Mouse (Mus musculus) liver, adult 2 months (tissue): ENCODE measurements around the gene Kcne1. TPM values are rescaled to one million over a fixed set of nuclear protein-coding genes. Genes with fewer than 3 reads are reported as not detected.
A peak's percentile ranks its signal among the peaks of the same experiment; 100 is the strongest.

Experiments used
- DNase-seq: peaks from one replicate; pipeline ENCODE4 v3.0.0-alpha.2; 2011; ENCODE audit warnings: low read depth, low spot score; ENCODE audit errors: extremely low read depth
- H3K27ac ChIP-seq: fragments of 200-500 bp; replicated peaks from 2 replicates; pipeline ENCODE4 v1.5.1; 2012; ENCODE audit warnings: low read depth, mild to moderate bottlenecking, control low read depth, inconsistent platforms, low read length; ENCODE audit not compliant: insufficient read depth
- H3K27me3 ChIP-seq: fragments of 200-500 bp; 2 replicates; pipeline ENCODE4 v1.6.1; 2012; ENCODE audit warnings: mild to moderate bottlenecking, moderate library complexity, low read length, inconsistent platforms; ENCODE audit not compliant: control insufficient read depth, insufficient read depth
- H3K36me3 ChIP-seq: fragments of 200-500 bp; 2 replicates; pipeline ENCODE4 v1.6.1; 2012; ENCODE audit warnings: low read length, inconsistent platforms; ENCODE audit not compliant: control insufficient read depth, insufficient read depth
- H3K4me1 ChIP-seq: fragments of 200-500 bp; 2 replicates; pipeline ENCODE4 v1.6.1; 2011; ENCODE audit warnings: low read length; ENCODE audit not compliant: control insufficient read depth, insufficient read depth
- H3K4me3 ChIP-seq: fragments of 200-500 bp; 2 replicates; pipeline ENCODE4 v1.5.1; 2011; ENCODE audit warnings: low read depth, mild to moderate bottlenecking, control low read depth, low read length, moderate library complexity; ENCODE audit not compliant: insufficient read depth
- H3K79me2 ChIP-seq: fragments of 200-500 bp; 2 replicates; pipeline ENCODE4 v1.6.1; 2012; ENCODE audit warnings: inconsistent platforms, mild to moderate bottlenecking, low read length, moderate library complexity; ENCODE audit not compliant: control insufficient read depth, insufficient read depth
- H3K9ac ChIP-seq: fragments of 200-500 bp; 2 replicates; pipeline ENCODE4 v1.6.1; 2012; ENCODE audit warnings: low read depth, mild to moderate bottlenecking, control low read depth, inconsistent platforms, low read length
- CTCF ChIP-seq: fragments of 200-500 bp; IDR thresholded peaks from 2 replicates; pipeline ENCODE4 v1.5.1; 2011; ENCODE audit warnings: low read depth, low read length, control low read depth
- POLR2A ChIP-seq: fragments of 200-500 bp; IDR thresholded peaks from 2 replicates; pipeline ENCODE4 v1.6.1; 2011; ENCODE audit warnings: low read length, control low read depth; ENCODE audit not compliant: insufficient read depth; ENCODE audit errors: extremely low read depth
- WGBS: fragments of 180-500 bp; shearing (Covaris S2); methylation state at CpG from one replicate; pipeline ENCODE4 v1.1.7; 2018; 5-methylcytosine and 5-hydroxymethylcytosine counted together
- polyA plus RNA-seq: library from polyadenylated mRNA; depleted of rRNA; stranded (reverse); fragments of >200 nt; gene quantifications from 2 replicates; pipeline ENCODE4 v1.2.3, GENCODE M21; 2012
- total RNA-seq: library from RNA; depleted of rRNA; stranded (reverse); fragments of >200 nt; gene quantifications from 2 replicates; pipeline ENCODE4 v1.2.3, GENCODE M21; 2014

The Kcne1 gene
- total and polyA plus RNA-seq, 2 experiments: not detected

DNA sequence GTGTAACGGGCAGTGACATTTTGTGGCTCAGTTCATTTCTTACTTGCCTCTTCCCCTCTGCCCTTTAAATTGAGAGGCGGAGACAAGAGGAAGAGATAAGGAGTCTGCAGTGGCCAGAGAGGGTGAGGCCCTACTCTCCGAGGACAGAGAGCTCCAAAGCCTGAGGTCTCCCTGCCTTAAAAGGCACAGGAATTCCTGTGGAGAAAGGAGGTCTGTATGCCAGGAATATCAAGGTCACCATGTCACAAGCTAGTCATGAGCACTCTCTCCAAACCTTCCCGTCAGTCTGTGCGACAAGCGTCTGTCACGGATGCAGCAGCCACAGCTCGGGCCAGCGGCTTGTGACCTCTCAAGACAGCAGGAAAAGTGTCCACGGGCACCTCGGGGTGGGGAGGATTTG is 14.1 kb downstream of the Kcne1 start:
- Histone ChIP-seq H3K27me3 (no peaks in the 10 kb centered on the region), H3K27ac (no peak overlapping the region), H3K4me1 (no peaks in the 10 kb centered on the region), H3K79me2 (no peaks in the 10 kb centered on the region), H3K36me3 (no peaks in the 10 kb centered on the region), H3K4me3 (no peak overlapping the region), H3K9ac (no peak overlapping the region)
- no peak for TF ChIP-seq CTCF
- TF ChIP-seq POLR2A: no peak
- WGBS: 56% methylated on average over 11 of the region's 11 CpGs
- DNase-seq: peak; percentile 26

DNA sequence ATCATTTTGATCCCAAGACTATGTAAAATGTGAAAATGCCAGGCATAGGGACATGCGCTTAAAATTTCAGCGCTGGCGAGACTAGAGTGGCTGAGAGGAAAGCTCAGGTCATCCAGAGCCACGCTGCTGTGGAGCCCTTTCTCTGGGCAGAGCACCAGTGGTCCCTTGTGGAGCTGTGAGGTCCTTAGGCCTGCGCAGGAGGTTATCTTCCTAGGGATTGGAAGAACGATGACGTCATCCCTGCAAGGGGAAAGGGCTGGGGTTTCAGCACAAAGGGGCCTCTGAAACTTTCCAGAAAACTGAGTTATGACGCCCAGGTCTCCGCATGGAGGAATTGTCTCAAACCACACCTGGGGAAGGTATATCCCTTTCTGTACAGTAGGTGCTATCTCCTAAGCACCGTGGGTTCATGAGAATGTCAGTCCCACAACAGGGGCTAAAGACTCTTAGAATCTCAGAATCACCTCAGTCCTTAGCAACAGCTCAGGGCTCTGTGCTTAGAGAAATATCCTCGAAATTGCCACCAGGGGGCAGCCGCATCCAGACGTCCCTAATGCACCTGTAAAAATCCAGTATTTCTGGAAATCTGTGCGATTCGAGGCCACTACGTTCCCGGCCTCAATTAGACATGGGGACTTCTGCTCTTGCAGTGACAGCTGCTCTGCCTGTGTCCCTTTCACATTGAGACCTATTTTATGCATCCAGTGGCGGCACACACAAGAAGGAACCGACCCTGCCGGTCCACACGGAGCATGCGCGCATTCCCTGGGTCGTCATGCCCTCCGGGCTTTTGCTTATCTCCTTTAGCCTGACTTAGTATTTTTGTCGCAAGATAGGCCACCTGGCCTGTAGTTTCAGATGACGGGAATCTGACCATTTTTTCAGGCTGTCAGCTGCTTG is 18.4 kb downstream of the Kcne1 start:
- WGBS: 26% methylated on average over 27 of the region's 27 CpGs
- TF ChIP-seq CTCF (peak; percentile 68; the same call in 1 of the 2 replicates), POLR2A (no peak)
- Histone ChIP-seq H3K4me1 (no peaks in the 10 kb centered on the region), H3K4me3 (peak overlapping the region; percentile 27), H3K9ac (peak overlapping the region; percentile 16; the same call in 1 of the 2 replicates), H3K27ac (no peak overlapping the region), H3K79me2 (no peaks in the 10 kb centered on the region), H3K36me3 (no peaks in the 10 kb centered on the region), H3K27me3 (no peaks in the 10 kb centered on the region)
- DNase-seq: peak; percentile 41

DNA sequence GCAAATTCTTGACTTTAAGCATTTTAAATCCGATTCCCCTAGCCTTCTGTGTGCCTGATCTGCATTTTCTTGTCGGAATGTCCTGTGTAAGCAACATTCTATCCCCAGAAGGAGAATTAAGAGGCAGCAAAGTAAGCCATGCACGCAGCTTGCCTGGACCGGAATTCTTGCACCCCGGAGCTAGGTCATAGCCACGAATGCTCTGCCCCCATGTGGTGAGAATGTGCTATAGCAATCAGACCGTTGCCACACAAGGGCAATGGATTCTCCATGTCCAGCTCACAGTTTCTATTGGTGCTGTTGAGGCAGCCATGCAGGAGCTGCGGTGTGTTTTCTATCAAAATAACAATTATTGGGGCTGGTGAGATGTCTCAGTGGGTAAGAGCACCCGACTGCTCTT is 23.0 kb downstream of the Kcne1 start:
- Histone ChIP-seq H3K9ac (no peak overlapping the region), H3K4me3 (no peak overlapping the region), H3K36me3 (no peaks in the 10 kb centered on the region), H3K4me1 (no peaks in the 10 kb centered on the region), H3K27me3 (no peaks in the 10 kb centered on the region), H3K27ac (no peak overlapping the region), H3K79me2 (no peaks in the 10 kb centered on the region)
- TF ChIP-seq CTCF: peak; percentile 93
- TF ChIP-seq POLR2A: no peak
- DNase-seq: peak; percentile 47
- 5% methylated on average over 9 of the region's 9 CpGs for WGBS

DNA sequence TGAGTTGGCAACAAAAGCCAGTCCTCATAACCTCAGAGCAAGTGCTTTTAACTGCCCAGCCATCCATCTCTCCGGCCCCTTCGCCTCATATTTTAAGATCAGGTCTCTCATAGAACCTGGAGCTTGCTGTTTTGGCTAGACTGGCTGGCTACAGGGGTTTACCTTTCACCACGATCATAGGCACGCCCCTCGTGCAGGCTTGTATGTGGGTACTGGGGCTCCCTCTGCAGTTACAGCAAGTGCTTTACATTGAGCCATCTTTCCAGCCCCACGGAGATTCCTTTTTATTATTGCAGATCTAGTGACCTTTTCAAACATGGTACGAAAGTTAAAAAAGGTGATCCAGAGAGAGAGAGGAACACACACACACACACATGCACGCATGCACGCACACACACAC is 24.7 kb downstream of the Kcne1 start:
- no peaks in the 10 kb centered on the region for H3K27me3 ChIP-seq
- H3K79me2 ChIP-seq: no peaks in the 10 kb centered on the region
- no peak overlapping the region for H3K4me3 ChIP-seq
- no peak for DNase-seq
- 63% methylated on average over 9 of the region's 9 CpGs for WGBS
- H3K4me1 ChIP-seq: no peaks in the 10 kb centered on the region; the same call in 1 of the 2 replicates
- H3K27ac ChIP-seq: no peak overlapping the region
- TF ChIP-seq CTCF (no peak), POLR2A (no peak)
- no peaks in the 10 kb centered on the region for H3K36me3 ChIP-seq
- no peak overlapping the region for H3K9ac ChIP-seq

DNA sequence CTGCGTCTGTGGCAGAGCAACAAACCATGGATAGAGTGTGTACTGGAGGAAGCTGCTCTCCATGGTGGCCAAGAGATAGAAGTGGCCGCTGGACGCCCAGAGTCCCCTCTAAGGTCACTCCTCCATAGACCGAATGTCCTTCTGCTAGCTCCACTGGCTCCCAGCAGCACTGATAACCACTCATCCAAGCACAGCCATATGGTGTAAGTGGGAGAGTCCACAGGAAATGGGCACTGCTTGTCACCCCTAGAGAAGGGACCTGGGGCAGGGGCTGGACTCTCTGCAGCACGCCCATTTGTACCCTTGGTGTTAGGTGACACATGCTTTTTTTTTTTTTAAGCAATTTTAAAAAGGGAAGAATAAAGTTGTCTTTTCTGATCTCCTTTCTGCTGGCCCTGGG is 28.3 kb downstream of the Kcne1 start:
- Histone ChIP-seq H3K4me3 (no peak overlapping the region), H3K36me3 (no peaks in the 10 kb centered on the region), H3K27ac (no peak overlapping the region), H3K9ac (no peak overlapping the region), H3K79me2 (no peaks in the 10 kb centered on the region), H3K27me3 (no peaks in the 10 kb centered on the region), H3K4me1 (no peaks in the 10 kb centered on the region; the same call in 1 of the 2 replicates)
- 75% methylated on average over 5 of the region's 5 CpGs for WGBS
- no peak for TF ChIP-seq POLR2A
- no peak for TF ChIP-seq CTCF
- no peak for DNase-seq

DNA sequence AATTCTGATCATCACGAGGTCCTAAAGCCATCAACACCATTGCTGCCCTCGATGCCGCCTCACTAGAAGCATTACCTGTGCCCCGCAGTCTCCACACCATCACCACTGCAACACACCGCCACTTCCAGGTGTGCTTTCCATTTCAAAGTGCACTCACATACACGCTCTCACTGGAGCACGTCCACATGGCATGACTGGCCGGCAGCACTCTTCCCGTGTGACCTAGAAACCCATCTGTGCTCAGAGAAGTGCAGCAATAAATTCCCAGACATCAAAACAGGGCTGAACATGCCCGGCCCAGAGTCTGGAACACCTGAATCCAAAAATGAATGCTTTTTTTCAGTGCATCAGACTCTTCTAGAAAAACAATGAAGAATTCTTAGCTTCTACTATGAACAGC is 31.4 kb downstream of the Kcne1 start:
- WGBS: 93% methylated on average over 10 of the region's 10 CpGs
- Histone ChIP-seq H3K4me1 (no peaks in the 10 kb centered on the region; the same call in 1 of the 2 replicates), H3K79me2 (no peaks in the 10 kb centered on the region), H3K4me3 (no peak overlapping the region), H3K27ac (no peak overlapping the region), H3K9ac (no peak overlapping the region), H3K27me3 (no peaks in the 10 kb centered on the region), H3K36me3 (no peaks in the 10 kb centered on the region)
- no peak for DNase-seq
- TF ChIP-seq CTCF: no peak
- no peak for TF ChIP-seq POLR2A
